Mouse (Mus musculus) heart, embryonic 14.5 days (tissue): ENCODE measurements around the gene Tbc1d20. TPM values are rescaled to one million over a fixed set of nuclear protein-coding genes. Genes with fewer than 3 reads are reported as not detected.

Experiments used
- ATAC-seq: fragments of 200-750 bp; cut with Nextera tagmentation; 2 replicates; pipeline ENCODE4 v1.8.0; 2017; ENCODE audit warnings: low read depth, moderate TSS enrichment; ENCODE audit not compliant: insufficient number of reproducible peaks, insufficient read depth, low FRiP score
- H3K27ac ChIP-seq, 2 experiments: fragments of 200-500 bp in 1 of 2; fragments of 300-500 bp in 1 of 2; sonication (generic) in 1 of 2; replicated peaks in 1 of 2; 2 replicates each; pipeline ENCODE4 v1.5.1; 2012 to 2014; ENCODE audit warnings: low read depth in 2 of 2, low read length in 2 of 2, control low read depth in 1 of 2, mild to moderate bottlenecking in 1 of 2, mixed read lengths in 1 of 2; ENCODE audit not compliant: control insufficient read depth in 1 of 2, insufficient read depth in 1 of 2
- H3K27me3 ChIP-seq: fragments of 300-500 bp; sonication (generic); 2 replicates; pipeline ENCODE4 v1.6.1; 2014; ENCODE audit warnings: mild to moderate bottlenecking, low read length, control low read depth; ENCODE audit not compliant: control insufficient read depth, insufficient read depth
- H3K36me3 ChIP-seq: fragments of 300-500 bp; sonication (generic); 2 replicates; pipeline ENCODE4 v1.6.1; 2014; ENCODE audit warnings: mild to moderate bottlenecking, control low read depth, low read length, mixed read lengths; ENCODE audit not compliant: control insufficient read depth, insufficient read depth
- H3K4me1 ChIP-seq, 2 experiments: fragments of 200-500 bp in 1 of 2; fragments of 300-500 bp in 1 of 2; sonication (generic) in 1 of 2; 2 replicates each; pipeline ENCODE4 v1.6.1; 2012 to 2014; ENCODE audit warnings: low read length in 2 of 2, control low read depth in 1 of 2, mixed read lengths in 1 of 2; ENCODE audit not compliant: control insufficient read depth in 2 of 2, insufficient read depth in 2 of 2
- H3K4me2 ChIP-seq: fragments of 300-500 bp; sonication (generic); 2 replicates; pipeline ENCODE4 v1.6.1; 2014; ENCODE audit warnings: mild to moderate bottlenecking, low read length
- H3K4me3 ChIP-seq, 2 experiments: fragments of 200-500 bp in 1 of 2; fragments of 300-500 bp in 1 of 2; sonication (generic) in 1 of 2; 2 replicates each; pipeline ENCODE4 v1.5.1; 2012 to 2014; ENCODE audit warnings: low read length in 2 of 2, mild to moderate bottlenecking in 2 of 2, control low read depth in 1 of 2, low read depth in 1 of 2, moderate library complexity in 1 of 2; ENCODE audit not compliant: control insufficient read depth in 1 of 2, insufficient read depth in 1 of 2
- H3K9ac ChIP-seq: fragments of 300-500 bp; sonication (generic); 2 replicates; pipeline ENCODE4 v1.6.1; 2014; ENCODE audit warnings: mild to moderate bottlenecking, low read length
- H3K9me3 ChIP-seq: fragments of 300-500 bp; sonication (generic); 2 replicates; pipeline ENCODE4 v1.6.1; 2016; ENCODE audit warnings: low read length, control low read depth; ENCODE audit not compliant: control insufficient read depth
- WGBS: fragments of 180-500 bp; shearing (Covaris S2); extraction: QIAGEN DNeasy Blood & Tissue Kit; methylation state at CpG from one replicate; pipeline ENCODE4 v1.1.7; 2014; 5-methylcytosine and 5-hydroxymethylcytosine counted together
- polyA plus RNA-seq: library from polyadenylated mRNA; unstranded; fragments of >200 nt; fragmentation: Nextera tagmentation; extraction: Ambion mirVana; gene quantifications from 2 replicates; pipeline ENCODE4 v1.2.1, GENCODE M21; 2014

The Tbc1d20 gene
- 31.6 and 32.2 TPM in 2 replicates for polyA plus RNA-seq

DNA sequence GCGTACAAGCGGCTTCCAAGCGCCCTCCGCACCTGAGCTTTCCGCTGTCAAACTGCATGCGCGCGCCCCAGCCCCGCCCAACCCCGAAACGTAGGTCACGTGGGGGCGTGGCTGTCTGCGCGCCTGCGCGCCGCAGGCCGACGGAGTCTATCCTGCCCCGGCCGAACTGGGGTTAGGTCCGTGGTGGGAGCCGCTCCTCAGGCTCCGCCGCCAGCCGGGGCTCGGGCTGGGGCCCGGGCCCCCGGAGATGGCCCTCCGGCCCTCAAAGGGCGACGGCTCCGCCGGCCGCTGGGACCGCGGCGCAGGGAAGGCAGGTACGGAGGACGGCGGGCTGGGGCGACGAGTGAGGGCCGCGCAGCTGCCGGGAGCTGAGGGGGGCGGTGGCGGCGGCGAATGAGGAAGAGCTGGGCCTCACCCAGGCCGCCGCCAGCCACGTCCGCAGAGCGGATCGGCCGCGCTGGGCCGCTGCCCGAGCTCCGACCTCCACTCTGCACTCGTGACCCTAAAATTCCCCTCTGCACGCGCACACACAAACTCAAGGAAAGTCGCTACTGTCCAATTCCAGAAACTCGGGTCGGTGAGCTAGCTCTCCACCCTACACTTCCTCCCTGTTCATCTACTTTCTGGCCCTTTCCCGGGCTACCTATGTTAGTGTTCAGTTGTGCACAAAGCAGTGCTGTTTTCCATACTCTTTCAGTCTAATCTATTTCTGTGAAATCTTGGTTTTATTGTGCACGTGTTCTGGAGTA lies at the start of gene Tbc1d20:
TSS of gene Tbc1d20 (plus strand) at position 102 of the 749 bp plus-strand sequence.
- Histone ChIP-seq H3K27me3 (no peaks in the 10 kb centered on the region), H3K4me2 (peak within 1 kb of the TSS; percentile 65), H3K36me3 (no peaks in the 10 kb centered on the region), H3K9me3 (no peaks in the 10 kb centered on the region), H3K4me1 (peaks cover 8 to 34% of the 10 kb centered on the region in 2 experiments), H3K27ac (peak within 1 kb of the TSS; percentile 63 to 92), H3K4me3 (peak within 1 kb of the TSS; percentile 94 to 96), H3K9ac (peak within 1 kb of the TSS; percentile 94)
- ATAC-seq: peak; percentile 98
- under 1% methylated on average over 68 of the region's 70 CpGs for WGBS

DNA sequence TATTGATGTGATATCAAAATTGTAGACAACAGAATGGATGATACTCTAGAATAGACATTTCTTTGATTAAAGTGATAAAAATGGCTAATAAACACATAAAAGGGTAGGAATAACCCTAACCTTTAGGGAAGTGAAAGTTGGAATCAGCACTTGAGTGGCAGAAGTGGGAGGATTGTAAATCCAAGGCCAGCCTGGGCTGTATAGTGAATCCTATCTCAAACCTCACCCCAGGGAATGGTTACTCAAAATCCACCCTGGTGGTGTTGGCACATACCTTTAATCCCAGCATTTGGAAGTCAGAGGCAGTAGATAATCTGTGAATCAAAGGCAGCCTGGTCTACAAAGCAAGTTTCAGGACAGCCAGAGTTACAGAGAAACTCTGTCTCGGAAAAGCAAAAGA lies 46.4 kb upstream of the Tbc1d20 start:
- Histone ChIP-seq H3K4me3 (no peak overlapping the region), H3K4me2 (no peak overlapping the region), H3K4me1 (peaks cover 0 to 4% of the 10 kb centered on the region in 2 experiments; a peak in 1 of 4 replicates), H3K9ac (no peak overlapping the region), H3K27ac (no peak overlapping the region), H3K36me3 (peaks cover 27% of the 10 kb centered on the region), H3K9me3 (no peaks in the 10 kb centered on the region), H3K27me3 (no peaks in the 10 kb centered on the region)
- 85% methylated on average over 1 of the region's 1 CpGs for WGBS
- ATAC-seq: no peak

- no peaks in the 10 kb centered on the region for H3K27me3 ChIP-seq
- no peak overlapping the region for H3K9ac ChIP-seq
- no peaks in the 10 kb centered on the region for H3K9me3 ChIP-seq
- peaks cover 52% of the 10 kb centered on the region for H3K36me3 ChIP-seq
- no peak overlapping the region for H3K4me3 ChIP-seq
- H3K4me1 ChIP-seq: peaks cover 0 to 4% of the 10 kb centered on the region in 2 experiments; a peak in 1 of 4 replicates
- no peak overlapping the region for H3K4me2 ChIP-seq
- H3K27ac ChIP-seq: 0 out of 4 replicates have a peak overlapping the region, but pooled peaks of 1 of the 2 experiments have one; percentile 33
- ATAC-seq: no peak
- 46% methylated on average over 2 of the region's 4 CpGs for WGBS
Observed at GRCm38 (mm10) chr2:152250511-152250910, 43.1 kb upstream of the Tbc1d20 start.

GRCm38 (mm10) chr2:152259739-152260138 lies 33.9 kb upstream of the Tbc1d20 start:
- no peak for ATAC-seq
- 90% methylated on average over 1 of the region's 1 CpGs for WGBS
- H3K4me1 ChIP-seq: no peaks in the 10 kb centered on the region
- peaks cover 85% of the 10 kb centered on the region for H3K36me3 ChIP-seq
- no peak overlapping the region for H3K4me2 ChIP-seq
- no peak overlapping the region for H3K27ac ChIP-seq
- no peaks in the 10 kb centered on the region for H3K9me3 ChIP-seq
- H3K27me3 ChIP-seq: no peaks in the 10 kb centered on the region
- H3K4me3 ChIP-seq: no peak overlapping the region
- H3K9ac ChIP-seq: no peak overlapping the region

- peaks cover 85% of the 10 kb centered on the region for H3K36me3 ChIP-seq
- no peaks in the 10 kb centered on the region for H3K9me3 ChIP-seq
- H3K9ac ChIP-seq: no peak overlapping the region
- H3K4me1 ChIP-seq: no peaks in the 10 kb centered on the region
- no peak overlapping the region for H3K4me3 ChIP-seq
- H3K27me3 ChIP-seq: no peaks in the 10 kb centered on the region
- H3K4me2 ChIP-seq: no peak overlapping the region
- no peak for ATAC-seq
- WGBS: 74% methylated on average over 2 of the region's 2 CpGs
- H3K27ac ChIP-seq: no peak overlapping the region
Observed at GRCm38 (mm10) chr2:152273639-152274038, 20.0 kb upstream of the Tbc1d20 start.

GRCm38 (mm10) chr2:152281407-152281806 lies 12.2 kb upstream of the Tbc1d20 start:
- Histone ChIP-seq H3K27ac (no peak overlapping the region), H3K4me3 (no peak overlapping the region), H3K36me3 (peaks cover 84% of the 10 kb centered on the region), H3K27me3 (no peaks in the 10 kb centered on the region), H3K9ac (no peak overlapping the region), H3K9me3 (no peaks in the 10 kb centered on the region), H3K4me2 (no peak overlapping the region), H3K4me1 (no peaks in the 10 kb centered on the region)
- 77% methylated on average over 3 of the region's 3 CpGs for WGBS
- ATAC-seq: no peak

DNA sequence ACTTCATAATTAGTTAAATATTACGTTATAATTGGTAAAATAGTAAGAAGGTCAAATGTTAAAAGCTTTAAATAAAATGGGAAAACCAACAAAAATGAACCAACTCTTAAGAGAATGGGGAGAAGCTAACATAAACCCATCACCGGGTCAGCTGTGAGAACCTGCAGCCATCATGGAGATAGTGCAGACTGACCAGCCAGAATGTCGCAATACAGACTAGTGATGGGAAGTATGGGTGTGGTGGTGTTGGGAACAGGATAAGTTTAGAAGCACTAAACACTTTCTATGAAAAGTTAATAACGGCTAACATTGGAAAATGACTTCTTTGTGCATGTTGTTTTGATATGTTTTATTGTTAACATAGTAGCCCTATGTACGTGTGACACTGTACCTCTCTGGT lies 6.1 kb upstream of the Tbc1d20 start:
- no peak overlapping the region for H3K27ac ChIP-seq
- no peak overlapping the region for H3K4me2 ChIP-seq
- no peak for ATAC-seq
- peaks cover 0 to 3% of the 10 kb centered on the region in 2 experiments; a peak in 1 of 4 replicates for H3K4me1 ChIP-seq
- H3K9me3 ChIP-seq: no peaks in the 10 kb centered on the region
- peaks cover 47% of the 10 kb centered on the region for H3K36me3 ChIP-seq
- H3K9ac ChIP-seq: no peak overlapping the region
- H3K4me3 ChIP-seq: no peak overlapping the region
- no peaks in the 10 kb centered on the region for H3K27me3 ChIP-seq
- WGBS: 89% methylated on average over 5 of the region's 5 CpGs
